Mouse (Mus musculus): ENCODE measurements around the gene Tarbp1.
"Not testable (repeated sequence)": the region's sequence is repeated elsewhere in the genome, so short reads cannot be mapped to it uniquely, and the experiment has no call there.

Gene Tarbp1

GRCm38 (mm10) chr8:126494160-126495110, 19.6 kb upstream of the Tarbp1 start:
- no peak for DNase-seq

DNA sequence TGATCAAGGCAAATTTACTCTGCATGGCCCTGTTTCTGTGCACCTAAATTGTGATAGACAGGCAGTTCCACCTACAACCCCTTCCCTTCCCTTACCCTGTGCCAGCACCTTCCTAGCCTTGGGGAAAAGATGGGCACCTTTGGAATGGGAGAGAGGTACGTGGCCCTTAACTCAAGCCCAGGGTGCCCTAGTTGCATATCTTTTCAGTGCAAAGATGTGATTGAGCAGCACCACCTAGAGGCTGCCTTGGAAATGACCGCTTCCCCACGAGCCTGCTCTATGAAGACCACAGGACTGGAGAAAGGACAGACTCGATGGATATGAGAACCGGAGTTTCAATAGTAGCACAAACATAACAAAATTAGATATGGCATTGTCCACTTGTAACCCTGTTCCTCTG, 8.1 kb upstream of the Tarbp1 start:
- DNase-seq, result peak; percentile 74 to 89

- no peak for DNase-seq
Measured at GRCm38 (mm10) chr8:126482348-126482720, 7.5 kb upstream of the Tarbp1 start.

- DNase-seq, result peak; percentile 70 to 86
Measured at GRCm38 (mm10) chr8:126481494-126482347, 6.9 kb upstream of the Tarbp1 start.

GRCm38 (mm10) chr8:126480366-126480765, 5.5 kb upstream of the Tarbp1 start:
- DNase-seq, result no peak

DNA sequence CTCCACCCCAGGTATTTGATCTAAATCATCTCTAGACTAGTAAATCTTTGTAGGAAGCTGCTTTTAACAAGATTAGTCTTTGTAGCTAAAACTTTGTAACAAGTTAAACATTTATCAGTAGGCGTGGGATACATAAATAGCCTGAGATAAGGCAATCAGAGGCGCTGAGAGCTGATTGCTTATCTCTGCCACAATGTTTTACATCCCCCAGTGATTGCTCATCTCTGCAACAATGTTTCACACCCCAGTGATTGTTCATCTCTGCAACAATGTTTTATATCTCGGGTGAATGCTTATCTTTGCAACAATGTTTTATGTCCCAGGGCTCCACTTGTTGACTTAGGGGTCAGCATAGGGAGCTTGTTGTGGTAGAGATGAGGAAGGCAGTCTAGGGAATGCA, 3.8 kb upstream of the Tarbp1 start:
- no peak for DNase-seq

- peak in 1 of 2 experiments; percentile 9 for DNase-seq
Measured at GRCm38 (mm10) chr8:126476151-126476855, 1.4 kb upstream of the Tarbp1 start.

- not testable (repeated sequence) for DNase-seq
Measured at GRCm38 (mm10) chr8:126475738-126476137, 873 bp upstream of the Tarbp1 start.

GRCm38 (mm10) chr8:126473802-126474298, 1.0 kb downstream of the Tarbp1 start:
- no peak for DNase-seq

DNA sequence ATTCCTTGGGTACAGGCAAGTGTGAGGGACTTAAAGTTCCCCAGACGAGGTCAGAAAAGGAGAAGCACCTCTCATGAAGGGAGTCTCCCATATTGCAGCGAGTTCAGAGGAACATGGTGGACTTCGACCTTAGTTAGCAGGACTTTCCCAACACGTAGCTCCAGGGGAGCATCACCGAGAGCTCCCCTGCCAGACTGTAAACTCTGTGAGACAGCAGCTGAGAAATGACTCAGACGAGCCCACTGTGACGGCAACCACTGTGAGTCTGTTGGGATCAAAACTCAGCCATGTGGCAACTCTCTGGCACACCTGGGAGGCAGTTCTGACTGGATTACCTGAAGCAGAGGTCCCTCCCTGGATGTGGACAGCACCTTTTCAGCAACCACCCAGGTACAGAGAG, 10.8 kb downstream of the Tarbp1 start:
- peak in 1 of 2 experiments; percentile 10 for DNase-seq

DNA sequence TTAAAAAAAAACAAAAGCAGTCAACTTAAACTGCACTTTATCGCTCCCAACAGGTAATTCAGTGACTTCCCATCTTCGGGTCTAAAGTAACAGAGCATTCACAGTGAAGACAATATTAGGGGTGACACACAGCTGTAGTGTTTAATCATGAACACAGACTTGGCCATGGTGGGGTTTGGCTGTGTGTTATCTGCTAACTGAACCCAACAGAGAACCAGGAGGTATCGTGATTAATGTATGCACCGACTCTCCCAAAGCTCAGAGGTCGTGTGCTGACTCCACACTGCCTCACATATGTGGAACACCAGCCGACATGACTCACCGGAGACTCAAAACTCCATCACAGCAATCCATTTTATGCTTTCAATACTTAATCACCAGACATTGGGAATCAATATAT, 13.1 kb downstream of the Tarbp1 start:
- no peak for DNase-seq

DNA sequence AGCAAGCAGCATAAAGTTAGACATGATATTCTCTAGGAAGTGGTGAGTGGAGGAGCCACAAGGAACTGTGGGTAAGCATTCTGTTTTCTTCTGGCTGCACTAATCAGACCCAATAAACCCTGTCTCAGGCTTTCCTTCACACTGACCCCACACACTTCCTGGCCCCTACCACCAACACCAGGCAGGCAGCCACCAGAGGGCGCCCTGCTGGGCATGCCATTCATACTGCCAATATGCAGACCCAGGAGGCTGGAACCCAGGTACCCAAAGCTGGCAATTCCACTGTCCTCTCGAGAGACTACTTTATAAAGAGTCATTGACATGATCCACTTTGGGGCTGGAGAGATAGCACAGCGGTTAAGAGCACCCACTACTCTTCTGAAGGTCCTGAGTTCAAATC, 14.6 kb downstream of the Tarbp1 start:
- DNase-seq, result peak; percentile 44 to 86

GRCm38 (mm10) chr8:126455383-126455782, 19.5 kb downstream of the Tarbp1 start:
- DNase-seq, result no peak

GRCm38 (mm10) chr8:126451158-126451557, 23.7 kb downstream of the Tarbp1 start:
- DNase-seq, result peak; percentile 23 to 37

GRCm38 (mm10) chr8:126438937-126439336, 35.9 kb downstream of the Tarbp1 start:
- DNase-seq, result peak in 1 of 2 experiments; percentile 36

GRCm38 (mm10) chr8:126433827-126434226, 41.0 kb downstream of the Tarbp1 start:
- no peak for DNase-seq

- no peak for DNase-seq
Measured at GRCm38 (mm10) chr8:126429635-126430034, 45.2 kb downstream of the Tarbp1 start.

DNA sequence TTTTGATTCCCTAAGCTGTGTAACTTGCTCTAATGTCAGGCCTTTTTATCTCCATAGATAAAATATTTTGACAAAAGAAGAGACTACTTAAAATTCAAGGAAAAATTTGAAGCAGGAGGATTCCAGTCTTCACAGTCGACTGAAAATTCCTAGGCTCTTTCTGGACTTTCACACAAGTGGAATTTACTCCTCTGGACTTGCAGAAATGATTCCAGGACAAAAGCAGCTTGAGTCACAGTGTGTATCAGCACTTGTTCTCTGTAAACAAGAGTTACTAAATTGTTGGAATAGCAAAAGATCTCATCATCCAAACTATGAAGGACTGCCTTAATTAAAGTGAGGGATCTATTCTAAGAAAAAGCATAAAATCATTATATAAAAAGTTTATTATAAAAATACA, 49.9 kb downstream of the Tarbp1 start:
- DNase-seq, result peak in 1 of 2 experiments; percentile 23

DNA sequence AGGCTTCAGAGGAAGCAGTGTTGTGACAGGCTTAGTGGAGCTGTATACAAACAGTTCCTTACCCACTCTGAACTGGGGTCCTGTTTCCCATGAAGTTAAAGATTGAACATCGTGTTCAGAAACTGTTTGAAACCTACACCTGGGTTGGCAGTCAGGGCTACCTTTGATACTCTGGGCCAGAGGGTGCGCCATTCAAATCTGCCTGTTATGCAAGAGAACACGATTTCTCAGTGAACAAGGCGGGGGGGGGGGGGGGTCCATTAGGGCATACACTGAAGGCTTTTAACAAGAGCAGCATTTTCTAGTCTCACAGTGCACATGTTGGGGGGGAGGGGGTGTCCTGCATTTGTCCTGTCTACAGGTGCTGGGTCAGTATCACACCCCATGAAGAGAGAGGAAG, 50.7 kb downstream of the Tarbp1 start:
- DNase-seq, result peak; percentile 54 to 75

DNA sequence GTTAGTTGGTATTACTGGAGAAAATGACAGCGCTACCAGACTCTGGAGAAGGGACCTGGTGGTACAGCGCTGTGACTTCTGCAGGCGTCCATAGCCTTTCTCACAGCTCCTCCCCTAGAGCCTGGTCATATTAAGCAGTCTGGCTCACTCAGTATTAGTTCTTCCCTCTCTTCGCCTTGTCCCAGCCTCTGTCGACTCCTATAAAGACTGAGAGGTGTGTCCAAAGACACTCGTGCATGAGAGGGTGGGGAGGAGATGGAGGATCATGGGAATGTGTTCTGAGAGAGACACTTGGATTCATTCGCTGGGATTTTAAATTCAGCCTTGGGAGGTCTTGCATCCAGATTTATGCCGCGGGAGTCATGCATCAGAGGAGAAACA, 52.0 kb downstream of the Tarbp1 start:
- DNase-seq, result peak; percentile 49 to 52

GRCm38 (mm10) chr8:126422174-126422919, 52.5 kb downstream of the Tarbp1 start, which contains the start of gene Coa6:
Coa6 (plus strand) TSS chr8:126422515.
- DNase-seq, result peak; percentile 98 to 99

GRCm38 (mm10) chr8:126420834-126421233, 54.0 kb downstream of the Tarbp1 start:
- no peak for DNase-seq
